Mouse (Mus musculus) urinary bladder, postnatal 14 days (tissue): Measurements from ENCODE around the gene Ppp1r3c.
"Not testable (repeated sequence)": the region's sequence is repeated elsewhere in the genome, so short reads cannot be mapped to it uniquely, and the experiment has no call there.

ENCODE experiments used
- DNase-seq: peaks from one replicate; pipeline ENCODE4 v3.0.0; 2021; ENCODE audit warnings: low spot score

Ppp1r3c gene

DNA sequence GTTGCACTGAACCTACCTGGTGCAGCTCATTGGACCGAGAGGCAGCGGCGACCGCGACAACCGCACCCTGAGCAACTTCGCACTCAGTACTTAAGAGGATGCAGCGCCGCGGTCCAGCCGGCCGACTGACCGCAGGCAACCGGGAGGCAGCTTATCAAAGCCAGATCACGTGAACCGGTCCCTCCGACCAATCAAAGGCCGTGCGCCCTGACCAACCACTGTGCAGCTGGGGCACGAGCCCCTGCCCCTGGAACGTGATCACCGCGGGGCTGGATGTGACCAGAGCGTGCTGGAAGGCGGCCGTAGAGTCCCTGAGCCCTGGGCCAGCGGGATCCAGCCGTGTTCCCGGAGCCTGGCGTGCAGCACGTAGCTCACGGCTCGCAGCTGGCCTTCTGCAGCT is at the start of gene Ppp1r3c:
Ppp1r3c (minus strand) TSS at position 117 of the 400 bp plus-strand sequence.
- DNase-seq: peak; percentile 89

DNA sequence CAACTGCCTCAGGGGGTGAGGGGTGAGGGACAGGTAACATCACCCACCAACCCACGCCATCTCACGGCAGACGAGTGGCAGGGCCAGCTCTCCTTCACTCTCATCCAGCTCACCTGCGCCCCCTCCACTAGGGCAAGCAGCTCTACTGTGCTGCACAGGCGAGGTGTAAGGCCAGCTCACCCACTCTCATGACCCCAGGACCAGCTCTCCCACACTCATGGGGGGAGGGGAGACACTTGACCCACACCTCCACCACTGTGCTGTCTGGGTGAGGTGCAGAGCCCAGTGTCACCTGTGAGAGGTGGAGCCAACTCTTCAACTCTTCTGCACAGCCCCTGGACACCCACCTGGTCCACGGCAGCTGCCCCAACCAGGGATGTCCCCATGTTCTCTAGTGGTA is 46.7 kb upstream of the Ppp1r3c start:
- DNase-seq: no peak

DNA sequence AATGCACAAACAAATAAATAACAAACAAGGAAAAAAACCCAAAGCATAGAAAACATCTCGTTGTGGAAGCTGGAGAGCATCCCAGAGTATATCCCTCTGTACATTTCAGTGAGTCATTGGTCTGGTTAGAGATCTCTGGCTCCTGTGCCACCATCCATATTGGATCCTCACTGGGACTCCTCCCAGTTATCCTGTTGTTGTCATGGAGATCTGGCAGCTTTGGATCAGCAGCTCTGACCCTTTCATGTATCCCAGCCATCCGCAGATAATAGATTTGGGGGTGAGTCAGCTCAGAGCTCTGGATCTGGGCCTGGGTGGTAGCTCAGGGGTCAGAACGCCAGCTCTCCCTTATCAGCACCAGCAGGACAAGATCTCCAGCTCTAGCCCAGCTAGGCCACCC is 46.1 kb upstream of the Ppp1r3c start:
- DNase-seq: no peak

DNA sequence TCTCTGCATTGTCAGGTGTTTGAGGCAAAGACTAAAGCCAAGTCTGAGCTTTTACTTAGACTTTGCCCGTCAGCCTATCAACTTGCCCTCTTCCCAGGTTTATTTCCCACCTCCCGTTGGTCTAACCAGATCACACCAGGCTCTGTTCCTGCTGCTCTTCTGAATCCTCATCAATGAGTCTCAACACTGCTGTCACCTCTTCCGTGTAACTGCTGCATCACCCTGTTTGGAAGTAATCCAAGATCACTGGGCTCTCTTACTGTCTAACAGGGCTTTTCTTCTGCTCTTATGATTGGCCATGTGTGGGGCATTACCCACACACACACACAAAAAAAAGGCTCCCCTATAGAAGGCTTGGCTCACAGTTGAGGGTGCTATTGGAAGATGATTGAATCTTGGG is 45.5 kb upstream of the Ppp1r3c start:
- no peak for DNase-seq

DNA sequence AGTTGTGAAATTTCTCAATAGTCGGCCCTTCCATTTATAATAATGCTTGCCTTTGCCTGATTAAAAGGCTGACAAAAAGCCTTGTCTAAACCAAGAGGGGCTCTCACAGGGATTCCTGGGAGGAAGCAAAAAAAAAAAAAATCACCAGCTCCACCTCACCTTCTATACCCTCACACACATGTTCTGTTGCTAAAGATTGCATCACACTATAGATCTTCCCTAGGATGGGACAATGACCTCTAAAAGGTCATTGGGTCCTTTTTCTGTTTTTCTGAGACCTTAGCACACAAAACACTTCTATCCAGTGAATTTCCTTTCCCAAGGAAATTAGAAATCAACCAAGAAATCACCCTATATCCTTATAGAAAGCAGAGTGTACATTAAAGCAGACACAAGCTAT is 43.9 kb upstream of the Ppp1r3c start:
- no peak for DNase-seq

DNA sequence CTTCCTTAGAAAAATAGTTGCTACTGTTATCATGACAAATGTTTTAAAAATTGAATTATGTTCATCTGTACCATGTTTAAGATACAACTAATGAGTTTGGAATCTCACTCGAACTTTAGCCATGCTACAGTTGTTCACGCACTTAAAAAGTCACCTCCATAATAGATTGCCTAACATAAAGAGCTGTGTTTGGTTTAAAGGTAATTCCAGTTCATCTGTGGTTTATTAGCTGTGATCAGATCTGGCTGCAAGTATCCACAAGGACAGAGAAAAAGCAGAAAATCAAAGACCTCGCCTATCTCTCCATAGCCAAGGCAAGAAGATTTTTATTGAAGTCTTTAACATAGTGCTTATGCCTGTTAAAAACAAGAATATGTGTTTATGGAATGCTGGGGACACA is 43.3 kb upstream of the Ppp1r3c start:
- no peak for DNase-seq

DNA sequence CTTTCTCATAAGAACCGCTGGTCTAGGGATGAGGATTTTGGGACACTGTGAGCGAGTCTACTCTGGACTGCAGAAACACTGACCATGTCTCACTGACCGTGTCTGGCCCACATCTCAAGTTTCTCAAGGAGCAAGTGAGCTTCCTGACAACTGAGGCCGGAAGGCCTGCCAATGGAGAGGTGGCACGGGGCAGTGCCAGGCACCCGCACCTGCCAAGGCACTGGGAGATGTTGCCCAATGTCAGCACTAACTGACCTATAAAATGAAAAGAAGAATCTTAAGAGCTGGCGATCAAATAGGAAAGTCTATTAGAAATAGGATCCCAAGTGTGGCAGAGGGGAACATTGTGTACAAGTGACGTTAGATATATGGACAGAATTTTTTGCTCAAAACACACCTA is 39.1 kb upstream of the Ppp1r3c start:
- no peak for DNase-seq

DNA sequence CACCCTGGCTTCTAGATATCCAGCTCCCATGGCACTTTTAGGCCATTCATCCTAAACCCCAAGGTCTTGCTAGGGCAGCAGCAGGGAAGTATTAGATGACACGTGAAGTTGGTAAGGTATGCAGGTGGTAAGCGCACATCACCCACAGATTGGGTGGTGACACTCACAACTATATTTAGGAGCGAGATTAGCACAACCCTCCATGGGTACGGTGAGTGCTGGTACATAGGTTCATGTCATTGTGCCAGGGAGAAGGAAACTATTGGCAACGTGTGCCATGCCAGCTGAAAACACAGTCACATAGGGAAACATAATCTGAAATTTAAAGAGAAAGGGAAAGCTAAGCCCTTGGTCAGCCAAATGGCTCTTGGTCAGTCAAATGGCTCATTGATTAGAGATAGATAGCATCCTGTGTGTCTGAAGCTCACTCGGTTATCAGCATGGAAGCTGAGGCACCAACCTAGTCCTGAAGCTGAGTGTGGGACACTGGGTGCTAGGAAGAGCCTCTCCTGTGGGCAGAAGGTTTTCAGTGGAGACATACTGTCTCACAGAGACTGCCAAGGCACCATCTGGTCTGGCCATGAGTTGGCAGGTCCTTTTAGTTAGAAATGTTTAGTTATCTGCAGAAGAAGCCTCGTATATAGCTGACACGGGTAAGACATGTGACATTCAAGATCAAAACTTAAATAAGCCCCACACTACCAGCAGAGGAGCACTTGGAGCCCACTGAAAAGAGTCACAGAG is 37.4 kb upstream of the Ppp1r3c start:
- DNase-seq: no peak

DNA sequence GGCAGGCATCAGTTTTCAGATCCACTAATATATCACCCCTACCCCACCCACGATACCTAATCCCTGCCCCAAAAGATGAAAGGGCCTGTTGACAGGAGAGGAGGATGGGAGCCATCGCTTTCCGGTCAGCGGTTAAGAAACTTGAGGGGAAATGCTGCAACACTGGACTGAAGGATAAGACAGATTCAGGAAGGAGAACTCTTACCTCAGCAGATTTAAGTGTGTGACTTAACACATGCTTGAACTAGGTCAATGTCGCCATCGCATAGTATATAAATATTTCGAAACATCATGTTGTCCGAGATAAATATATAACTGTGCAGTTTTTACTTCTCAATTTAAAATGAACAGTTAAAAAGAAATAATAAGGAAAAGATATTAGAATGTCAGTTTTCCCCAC is 31.6 kb upstream of the Ppp1r3c start:
- DNase-seq: no peak

DNA sequence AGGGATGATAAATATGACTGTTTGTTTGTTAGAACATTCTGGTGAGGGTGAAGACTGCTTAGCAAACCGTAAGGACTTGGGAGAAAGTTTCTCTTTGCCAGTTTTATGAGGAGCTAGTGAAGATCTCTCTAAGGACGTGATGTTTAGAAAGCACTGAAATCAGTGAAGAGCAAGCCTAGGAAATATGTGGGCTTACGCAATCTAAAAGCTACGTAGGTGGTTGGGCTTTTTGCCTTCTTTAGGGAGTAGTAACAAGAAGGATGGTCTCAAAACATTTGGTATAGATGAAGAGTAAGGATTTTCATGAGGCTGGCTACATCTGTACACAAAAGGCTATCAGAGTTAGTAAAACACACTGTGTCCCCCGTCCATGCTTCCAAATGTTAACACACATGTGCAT is 28.0 kb upstream of the Ppp1r3c start:
- DNase-seq: no peak

DNA sequence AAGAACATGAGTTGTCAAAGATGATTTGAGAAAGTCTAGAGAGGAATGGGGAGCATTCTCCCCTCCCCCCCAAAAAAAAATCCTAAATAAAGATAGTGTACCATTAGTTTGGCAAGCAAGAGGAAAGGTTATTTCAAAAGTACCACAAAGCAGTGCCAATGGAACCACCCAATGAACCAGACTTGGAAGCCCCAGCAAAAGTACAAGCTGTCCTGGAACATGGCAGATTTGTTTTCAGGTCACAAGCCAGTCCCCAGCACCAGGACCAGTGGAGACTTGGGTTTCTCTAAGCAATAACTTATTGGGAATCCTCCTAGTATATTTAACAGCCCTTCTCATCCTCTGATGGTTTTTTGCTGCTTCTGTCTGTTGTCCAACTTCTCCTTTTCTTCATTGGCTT is 12.5 kb upstream of the Ppp1r3c start:
- DNase-seq: no peak

DNA sequence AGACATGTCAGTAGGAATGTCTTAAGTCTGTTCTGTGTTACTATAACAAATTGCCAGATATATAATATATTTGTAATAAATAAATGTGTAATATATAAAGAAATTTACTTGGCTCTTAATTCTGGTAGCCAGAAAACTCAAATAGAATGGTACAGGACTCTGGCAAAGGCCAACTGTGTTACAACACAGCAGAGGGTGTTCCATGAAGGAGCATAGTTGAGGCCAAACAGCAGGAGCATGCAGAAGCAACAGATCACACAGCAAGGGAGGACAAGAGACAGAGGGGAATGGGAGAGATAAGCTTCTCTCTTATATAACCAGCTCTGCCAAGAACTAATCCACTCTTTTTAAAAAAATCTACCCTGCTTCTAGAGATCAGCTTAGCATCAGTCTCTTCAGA is 5.9 kb upstream of the Ppp1r3c start:
- DNase-seq: no peak

DNA sequence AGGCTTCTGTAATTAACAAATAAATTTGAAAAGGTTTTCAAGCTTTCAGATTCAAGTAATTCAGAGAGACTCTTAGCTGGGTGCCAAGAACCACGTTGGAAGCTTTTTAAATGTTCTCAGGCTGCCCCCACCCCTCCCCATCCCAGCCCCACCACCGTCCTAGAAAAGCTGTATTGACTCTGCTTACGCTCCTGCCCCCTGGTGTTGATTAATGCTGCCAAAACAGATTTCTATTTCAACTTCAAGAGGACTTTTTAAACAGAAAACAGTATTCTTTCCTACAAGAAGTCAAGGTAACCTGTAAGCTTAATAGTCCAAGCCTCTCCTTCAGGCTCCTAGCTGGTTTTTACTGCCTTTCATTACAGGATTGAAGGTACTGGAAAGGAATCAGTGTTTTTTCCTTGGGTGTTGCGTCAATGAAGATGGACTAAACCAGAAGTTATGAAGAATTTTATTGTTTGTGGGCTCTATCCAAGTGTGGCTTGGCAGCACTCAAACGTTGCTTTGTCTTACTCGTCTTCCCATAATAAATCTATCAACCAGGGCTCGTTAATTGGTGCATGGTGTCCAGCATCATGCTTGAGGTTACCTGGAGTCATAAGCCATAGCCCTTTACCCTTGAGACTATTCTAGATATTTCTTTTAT is 3.2 kb upstream of the Ppp1r3c start:
- peak; percentile 23 for DNase-seq

DNA sequence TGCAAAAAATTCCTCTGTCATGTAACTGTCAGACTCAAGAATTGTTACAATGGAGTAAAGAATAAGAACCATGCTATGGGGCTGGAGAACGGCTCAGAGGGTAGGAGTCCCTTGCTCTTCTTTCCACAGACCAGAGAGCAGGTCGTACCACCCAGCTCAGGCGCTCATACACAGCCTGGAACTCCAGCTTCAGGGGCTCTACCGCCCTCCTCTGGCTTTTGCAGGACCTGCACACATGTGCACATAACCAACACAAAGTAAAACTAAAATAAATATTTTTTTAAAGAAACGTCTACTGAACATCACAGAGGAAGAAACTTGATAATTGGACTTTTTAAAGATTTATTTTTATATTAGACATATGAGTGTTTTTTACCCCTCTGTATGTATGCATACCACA is 1.6 kb upstream of the Ppp1r3c start:
- no peak for DNase-seq

DNA sequence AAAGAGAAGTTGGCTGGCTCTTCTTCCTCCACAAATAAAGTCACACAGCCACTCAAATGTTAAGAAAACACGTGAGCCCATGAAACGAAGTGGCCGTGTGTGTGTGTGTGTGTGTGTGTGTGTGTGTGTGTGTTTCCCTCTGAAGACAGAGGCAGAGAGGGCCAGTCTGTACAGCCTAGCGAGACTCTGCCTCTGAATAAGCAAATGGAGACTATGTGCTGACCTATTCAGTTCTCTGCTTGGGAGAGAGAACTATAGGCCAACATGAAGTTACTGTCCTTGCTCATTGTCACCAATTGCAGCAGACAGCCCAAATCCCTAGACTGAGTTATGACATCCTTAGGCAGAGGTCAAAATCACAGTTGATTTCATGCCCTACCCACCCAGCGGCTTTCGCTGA is 634 bp upstream of the Ppp1r3c start:
- DNase-seq: no peak

DNA sequence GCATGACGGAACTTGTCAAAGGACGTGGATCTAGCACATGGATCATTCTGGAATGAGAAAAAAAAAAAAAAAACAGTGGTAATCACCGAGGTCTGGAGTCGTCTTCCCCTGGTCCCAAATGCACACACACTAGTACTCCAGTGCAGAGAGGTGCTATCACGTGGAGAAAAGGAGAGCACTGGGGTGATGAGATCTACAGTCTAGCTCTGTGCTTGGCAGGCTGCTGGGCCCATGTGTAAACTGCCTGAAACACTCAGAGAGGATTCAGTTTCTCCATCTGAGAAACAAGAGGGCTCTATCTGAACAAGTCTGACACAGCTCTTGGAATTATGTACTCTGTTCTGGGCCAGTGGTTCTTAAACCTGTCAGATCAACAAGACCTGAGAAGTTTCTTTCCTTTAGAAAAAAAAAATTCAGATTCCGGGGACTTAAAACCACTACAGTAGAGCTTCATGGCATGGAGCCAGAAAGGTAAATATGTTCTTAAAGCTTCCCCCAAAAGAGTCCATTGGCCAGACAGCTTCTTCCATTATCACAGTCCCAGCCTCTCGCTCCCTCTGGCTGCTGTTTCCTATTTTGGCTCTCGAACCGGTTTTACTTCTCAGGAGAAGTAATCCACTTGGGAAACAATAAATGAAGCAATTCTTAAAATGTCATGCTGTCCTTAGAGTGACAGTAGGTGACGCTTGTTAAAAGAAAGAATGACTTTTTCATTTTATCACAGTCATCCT is 2.0 kb downstream of the Ppp1r3c start:
- DNase-seq: no peak

DNA sequence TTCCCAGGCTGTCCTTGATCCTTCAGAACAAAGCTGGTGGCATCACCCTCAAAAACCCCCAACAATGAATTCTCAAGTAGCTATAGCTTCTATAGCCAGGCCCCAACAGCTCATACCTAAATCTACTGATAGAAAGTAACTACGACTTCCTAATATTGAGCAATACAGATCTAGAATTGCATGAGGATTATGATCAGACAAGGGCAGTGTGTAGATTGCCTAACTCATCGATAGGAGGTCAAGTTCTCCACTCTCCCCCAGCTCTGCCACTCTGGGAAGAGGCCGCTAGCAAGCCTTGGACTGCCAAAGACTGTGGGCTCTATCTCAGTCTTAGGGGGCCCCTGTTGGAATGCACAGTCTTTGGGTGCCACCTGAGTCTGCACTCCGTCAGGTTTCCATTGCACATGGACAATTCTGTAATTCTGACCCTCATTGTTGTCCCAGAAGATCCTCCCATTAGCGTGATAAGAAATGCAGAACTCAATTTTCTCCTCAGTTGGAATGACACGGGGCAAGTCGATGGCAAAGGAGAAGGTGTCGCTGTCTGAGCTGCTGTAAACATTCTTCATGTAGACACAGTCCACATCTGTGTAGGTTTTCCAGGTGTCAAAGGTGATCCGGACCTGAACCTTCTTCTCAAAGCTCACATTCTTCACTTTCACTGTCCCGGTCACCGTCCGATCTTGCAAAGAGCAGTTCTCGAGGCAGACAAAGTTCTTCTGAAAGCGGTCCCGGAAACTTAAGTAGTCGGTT is 3.1 kb downstream of the Ppp1r3c start:
- no peak for DNase-seq

DNA sequence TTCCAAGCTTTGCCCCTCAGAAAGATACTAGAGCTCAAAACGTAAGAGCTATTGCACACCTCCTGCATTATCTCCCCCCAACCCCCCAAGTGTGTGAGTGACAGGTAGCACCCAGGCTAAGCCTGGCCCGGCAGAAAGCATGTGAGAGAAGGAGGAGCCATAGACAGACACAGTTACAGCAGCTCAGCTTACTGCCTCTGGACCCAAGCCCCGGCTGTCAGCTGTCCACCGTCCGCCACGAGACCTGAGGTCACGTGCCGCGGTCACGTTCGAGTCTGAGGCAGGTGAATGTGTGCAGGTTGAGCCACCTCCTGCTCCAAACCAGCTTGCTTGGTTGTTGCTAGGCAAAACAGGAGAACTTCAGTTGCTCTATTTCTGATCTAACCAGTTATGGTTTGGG is 5.1 kb downstream of the Ppp1r3c start:
- DNase-seq: no peak

DNA sequence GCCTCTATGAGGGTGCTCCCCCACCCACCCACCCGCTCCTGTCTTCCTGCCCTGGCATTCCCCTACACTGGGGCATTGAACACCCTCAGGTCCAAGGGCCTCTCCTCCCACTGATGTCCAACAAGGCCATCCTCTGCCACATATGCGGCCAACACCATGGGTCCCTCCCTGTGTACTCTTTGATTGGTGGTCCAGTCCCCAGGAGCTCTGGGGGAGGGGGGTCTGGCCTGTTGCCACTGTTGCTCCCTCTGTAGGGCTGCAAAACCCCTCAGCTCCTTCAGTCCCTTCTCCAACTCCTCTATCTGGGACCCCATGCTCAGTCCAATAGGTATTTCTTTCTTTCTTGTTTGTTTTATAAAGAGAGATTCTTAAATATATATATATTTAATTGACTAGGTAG is 6.0 kb downstream of the Ppp1r3c start:
- not testable (repeated sequence) for DNase-seq

DNA sequence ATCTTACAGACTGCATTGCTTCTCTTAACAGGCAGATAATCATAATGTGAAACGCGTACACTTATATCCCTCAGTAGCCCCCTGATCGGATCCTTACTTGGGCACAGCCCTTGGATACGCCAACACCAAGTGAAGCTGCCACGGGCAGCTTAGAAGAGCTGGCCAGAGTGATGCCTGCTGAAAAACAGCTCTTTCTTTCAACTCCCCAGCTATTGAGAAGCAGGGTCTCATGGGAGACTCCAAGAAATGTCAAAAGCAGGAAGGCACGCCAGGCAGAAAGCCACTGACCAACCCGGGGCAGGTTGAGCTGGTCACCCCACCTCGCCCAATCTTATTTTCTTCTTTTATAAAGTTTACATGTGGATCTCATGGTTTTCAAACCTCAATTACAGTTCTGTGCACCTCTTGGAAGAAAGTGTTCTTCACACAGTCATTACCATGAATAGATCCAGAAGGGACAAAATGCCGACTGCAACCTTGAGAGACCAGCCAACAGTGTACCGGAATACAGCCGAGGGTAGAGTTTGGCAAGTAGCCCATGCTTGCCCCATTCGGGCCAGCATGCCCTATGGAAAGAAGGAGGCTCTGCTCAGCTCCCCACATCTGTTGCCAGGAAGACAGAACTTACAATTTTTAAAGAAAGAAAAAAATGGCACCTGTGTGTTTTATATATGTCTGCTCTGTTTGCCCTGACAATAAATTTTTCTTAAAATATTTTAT is 7.6 kb downstream of the Ppp1r3c start:
- no peak for DNase-seq

DNA sequence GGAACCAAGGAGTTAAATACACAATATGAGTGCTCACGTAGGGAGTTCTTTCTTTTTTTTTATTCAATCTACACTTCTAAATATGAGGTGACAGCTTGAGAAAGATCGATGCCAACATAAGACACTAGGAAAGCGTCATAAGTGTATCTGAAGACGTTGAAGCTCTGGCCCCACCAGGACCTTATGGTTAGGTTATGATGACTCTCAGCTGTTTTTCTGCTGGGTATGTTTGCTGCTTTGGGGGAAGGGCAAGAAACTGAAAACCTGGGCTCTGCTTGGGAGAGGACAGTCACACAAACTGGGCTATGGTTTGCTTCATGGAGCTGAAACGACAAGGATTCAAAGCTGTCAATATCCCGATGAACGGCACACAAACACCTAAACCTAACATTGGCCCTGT is 11.5 kb downstream of the Ppp1r3c start:
- DNase-seq: no peak

DNA sequence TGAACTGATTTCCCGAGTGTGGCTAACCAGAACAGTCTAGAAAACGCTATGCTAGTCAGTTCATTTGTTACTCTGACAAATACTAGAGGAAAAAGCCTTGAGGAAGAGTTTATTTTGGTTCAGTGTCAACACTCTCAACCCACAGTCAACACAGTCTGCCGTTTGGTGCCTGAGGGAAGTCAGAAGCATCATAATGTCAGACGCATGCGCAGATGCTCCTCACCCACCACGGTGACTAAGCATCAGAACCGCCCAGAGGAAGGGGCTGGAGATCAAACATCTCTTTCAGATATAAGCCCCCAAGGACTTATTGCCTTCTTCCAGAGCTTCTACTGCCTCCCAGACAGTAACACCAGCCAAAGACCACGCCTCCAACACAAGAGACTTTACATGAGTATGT is 15.3 kb downstream of the Ppp1r3c start:
- no peak for DNase-seq
